Mouse (Mus musculus): ENCODE measurements around the gene Trappc3l. TPM values are rescaled to one million over a fixed set of nuclear protein-coding genes. Genes with fewer than 3 reads are reported as not detected.

Trappc3l gene
- polyA plus RNA-seq, 1 experiment from 2014 or later: not detected

DNA sequence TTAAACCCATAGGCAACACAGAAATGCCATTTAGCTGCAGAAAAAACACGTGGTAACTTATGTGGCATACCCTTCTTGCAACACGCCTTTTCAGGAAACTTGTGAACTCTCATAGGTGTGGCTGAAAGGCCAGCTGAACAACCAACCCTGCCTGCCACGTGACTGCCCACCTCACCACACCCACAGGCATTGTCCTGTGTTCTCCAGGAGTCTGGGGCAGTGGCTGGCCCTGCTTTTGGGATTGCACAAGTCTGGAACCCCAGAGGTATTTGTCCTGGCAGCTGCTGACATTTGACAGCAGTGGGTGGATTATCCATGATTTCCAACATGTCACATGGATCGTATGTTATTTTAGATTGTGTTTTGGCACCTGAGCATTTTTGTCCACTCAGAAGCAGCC is 102.4 kb downstream of the Trappc3l start:
- Histone ChIP-seq H3K36me3 (no peaks in the 10 kb centered on the region), H3K4me1 (replicated peaks) (no peaks in the 10 kb centered on the region), H3K27ac (replicated peaks) (no peak overlapping the region), H3K9me3 (no peaks in the 10 kb centered on the region; the same call in 1 of the 2 replicates), H3K27me3 (no peaks in the 10 kb centered on the region), H3K9ac (no peak overlapping the region), H3K4me2 (no peak overlapping the region), H3K4me3 (no peak overlapping the region)
- ATAC-seq (ENCODE audit: low read depth): no peak
- 79% methylated on average over 4 of the region's 4 CpGs for WGBS

DNA sequence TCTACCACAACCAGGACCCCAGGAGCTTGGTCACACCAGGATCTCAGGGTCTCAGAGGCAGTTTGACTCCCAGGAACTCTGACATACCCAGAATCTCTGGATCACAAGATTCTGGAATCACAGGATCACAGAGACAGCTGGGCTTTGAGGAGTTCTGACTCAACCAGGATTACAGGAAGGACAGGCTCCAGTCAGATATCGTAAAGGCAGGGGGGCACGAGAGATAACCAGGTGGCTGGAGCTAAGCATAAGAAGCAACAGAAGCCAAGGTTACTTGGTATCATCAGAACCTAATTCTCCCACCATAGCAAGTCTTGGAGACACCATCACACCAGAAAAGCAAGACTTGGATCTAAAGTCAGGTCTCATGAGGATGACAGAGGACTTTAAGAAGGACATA is 104.3 kb downstream of the Trappc3l start:
- ATAC-seq (ENCODE audit: low read depth): no peak
- H3K27ac ChIP-seq (replicated peaks): no peak overlapping the region
- H3K4me1 ChIP-seq (replicated peaks): no peaks in the 10 kb centered on the region
- WGBS: 85% methylated on average over 2 of the region's 2 CpGs
- no peaks in the 10 kb centered on the region; the same call in 1 of the 2 replicates for H3K9me3 ChIP-seq
- H3K27me3 ChIP-seq: no peaks in the 10 kb centered on the region
- H3K4me3 ChIP-seq: no peak overlapping the region
- H3K4me2 ChIP-seq: no peak overlapping the region
- no peaks in the 10 kb centered on the region for H3K36me3 ChIP-seq
- no peak overlapping the region for H3K9ac ChIP-seq

DNA sequence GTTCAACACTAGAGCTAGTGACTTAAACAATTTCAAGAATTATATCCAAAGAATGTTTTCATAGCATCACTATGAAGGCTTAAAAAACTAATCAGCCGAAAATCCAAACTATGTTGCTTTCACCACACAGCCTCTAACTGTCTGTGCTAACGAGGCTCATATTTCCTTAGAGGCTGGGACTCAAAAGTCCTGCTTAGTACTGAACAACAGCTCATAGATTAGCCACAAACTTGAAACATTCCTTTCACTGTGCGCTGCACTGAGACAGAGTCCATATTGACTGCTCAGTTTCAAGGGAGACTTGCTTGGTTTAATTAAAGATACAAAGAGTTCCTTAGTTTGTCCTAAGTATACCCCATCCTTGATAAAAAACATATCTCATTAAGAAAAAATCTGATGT is 112.4 kb downstream of the Trappc3l start:
- no peak overlapping the region for H3K27ac ChIP-seq (replicated peaks)
- no peak overlapping the region for H3K4me2 ChIP-seq
- ATAC-seq (ENCODE audit: low read depth): no peak
- H3K36me3 ChIP-seq: no peaks in the 10 kb centered on the region
- WGBS: 74% methylated on average over 3 of the region's 3 CpGs
- H3K27me3 ChIP-seq: no peaks in the 10 kb centered on the region
- no peaks in the 10 kb centered on the region for H3K9me3 ChIP-seq
- H3K4me3 ChIP-seq: no peak overlapping the region
- H3K9ac ChIP-seq: no peak overlapping the region
- H3K4me1 ChIP-seq (replicated peaks): peaks cover 6% of the 10 kb centered on the region; the same call in 1 of the 2 replicates

- no peak for ATAC-seq (ENCODE audit: low read depth)
- 39% methylated on average over 6 of the region's 6 CpGs for WGBS
- Histone ChIP-seq H3K4me3 (no peak overlapping the region), H3K4me1 (replicated peaks) (peaks cover 6% of the 10 kb centered on the region; the same call in 1 of the 2 replicates), H3K4me2 (no peak overlapping the region), H3K27ac (replicated peaks) (no peak overlapping the region), H3K9ac (no peak overlapping the region), H3K36me3 (no peaks in the 10 kb centered on the region), H3K9me3 (no peaks in the 10 kb centered on the region), H3K27me3 (no peaks in the 10 kb centered on the region)
These were observed 113.1 kb downstream of the Trappc3l start for GRCm38 (mm10) chr10:34150454-34150853.

DNA sequence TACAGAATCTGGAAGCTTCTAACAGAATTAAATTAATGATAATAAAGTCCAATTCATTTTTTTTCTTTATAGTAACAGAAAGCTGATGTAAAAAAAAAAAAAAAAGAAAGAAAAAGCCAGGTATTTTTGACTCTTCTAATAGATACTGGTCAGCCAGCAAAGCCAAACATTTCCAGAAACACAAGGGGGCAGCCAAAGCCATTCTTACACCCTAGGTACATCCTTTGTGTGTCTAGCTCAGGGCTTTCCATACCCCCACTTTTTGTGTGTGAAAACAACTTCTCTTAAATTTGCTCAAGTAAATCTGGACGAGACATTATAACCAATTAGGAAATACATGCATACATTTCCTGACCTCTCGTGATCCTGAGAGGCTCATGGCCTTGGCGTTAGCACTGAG is 114.4 kb downstream of the Trappc3l start:
- H3K9ac ChIP-seq: no peak overlapping the region
- H3K4me1 ChIP-seq (replicated peaks): peaks cover 6% of the 10 kb centered on the region; the same call in 1 of the 2 replicates
- WGBS: 89% methylated on average over 3 of the region's 3 CpGs
- H3K36me3 ChIP-seq: no peaks in the 10 kb centered on the region
- ATAC-seq (ENCODE audit: low read depth): no peak
- no peak overlapping the region for H3K4me3 ChIP-seq
- H3K27me3 ChIP-seq: no peaks in the 10 kb centered on the region
- no peak overlapping the region for H3K4me2 ChIP-seq
- no peak overlapping the region for H3K27ac ChIP-seq (replicated peaks)
- no peaks in the 10 kb centered on the region for H3K9me3 ChIP-seq

- no peaks in the 10 kb centered on the region for H3K9me3 ChIP-seq
- H3K27me3 ChIP-seq: no peaks in the 10 kb centered on the region
- H3K9ac ChIP-seq: no peak overlapping the region
- ATAC-seq (ENCODE audit: low read depth): no peak
- H3K4me3 ChIP-seq: no peak overlapping the region
- no peak overlapping the region for H3K27ac ChIP-seq (replicated peaks)
- H3K36me3 ChIP-seq: no peaks in the 10 kb centered on the region
- H3K4me2 ChIP-seq: no peak overlapping the region
- H3K4me1 ChIP-seq (replicated peaks): no peaks in the 10 kb centered on the region
- WGBS: 77% methylated on average over 12 of the region's 12 CpGs
These were observed 118.6 kb downstream of the Trappc3l start for GRCm38 (mm10) chr10:34155796-34156554.

Other genes with a start within 250 kb of the Trappc3l start
- not detected in 2 replicates for gene Sult3a1, start 179.9 kb upstream of the Trappc3l start, polyA plus RNA-seq (2015; fragmentation: Nextera tagmentation; extraction: Ambion mirVana)
- 0.21 and 0.25 TPM in 2 replicates for gene Rsph4a, start 132.5 kb upstream of the Trappc3l start, polyA plus RNA-seq (2015; fragmentation: Nextera tagmentation; extraction: Ambion mirVana)
- 24.5 and 25.9 TPM in 2 replicates for gene Zup1, start 86.3 kb upstream of the Trappc3l start, polyA plus RNA-seq (2015; fragmentation: Nextera tagmentation; extraction: Ambion mirVana)
- gene Rwdd1, start 18.0 kb upstream of the Trappc3l start, polyA plus RNA-seq (2015; fragmentation: Nextera tagmentation; extraction: Ambion mirVana): 128 and 141 TPM in 2 replicates
- gene Calhm4, start 6.7 kb downstream of the Trappc3l start, polyA plus RNA-seq (2015; fragmentation: Nextera tagmentation; extraction: Ambion mirVana): not detected in 2 replicates
- 0.79 and 0.81 TPM in 2 replicates for gene Calhm5, start 58.9 kb downstream of the Trappc3l start, polyA plus RNA-seq (2015; fragmentation: Nextera tagmentation; extraction: Ambion mirVana)
- gene Calhm6, start 90.4 kb downstream of the Trappc3l start, polyA plus RNA-seq (2015; fragmentation: Nextera tagmentation; extraction: Ambion mirVana): 0.24 and 0.92 TPM in 2 replicates
- gene Dse, start 170.1 kb downstream of the Trappc3l start, polyA plus RNA-seq (2015; fragmentation: Nextera tagmentation; extraction: Ambion mirVana): 9.5 and 10.0 TPM in 2 replicates
- gene Tspyl1, start 244.6 kb downstream of the Trappc3l start, polyA plus RNA-seq (2015; fragmentation: Nextera tagmentation; extraction: Ambion mirVana): 169 and 176 TPM in 2 replicates

All from neural tube, embryonic 13.5 days (tissue).